Mouse (Mus musculus) testis, adult 2 months (tissue): ENCODE data around the gene Ap2a2.

Source experiments
- CTCF ChIP-seq: fragments of 200-500 bp; IDR thresholded peaks from 2 replicates; pipeline ENCODE4 v1.5.1; 2012; ENCODE audit warnings: low read depth, mild to moderate bottlenecking, inconsistent platforms, low read length, moderate library complexity; ENCODE audit not compliant: control insufficient read depth, insufficient read depth, insufficient replicate concordance
- POLR2A ChIP-seq: fragments of 200-500 bp; IDR thresholded peaks from 2 replicates; pipeline ENCODE4 v1.6.1; 2012; ENCODE audit warnings: low read depth, mild to moderate bottlenecking, inconsistent platforms, low read length, moderate library complexity; ENCODE audit not compliant: control insufficient read depth

GRCm38 (mm10) chr7:141518296-141518695 lies 43.7 kb upstream of the Ap2a2 start:
- TF ChIP-seq CTCF: no peak
- TF ChIP-seq POLR2A: no peak
